Mouse (Mus musculus): ENCODE results near the gene Sars. TPM values are rescaled to one million over a fixed set of nuclear protein-coding genes. Genes with fewer than 3 reads are reported as not detected.

Gene Sars
- total and polyA plus RNA-seq, 3 experiments: 373 to 394 (median 377) TPM

GRCm38 (mm10) chr3:108392299-108392698 lies 52.7 kb downstream of the Sars start:
- Histone ChIP-seq H3K79me2 (replicated peaks; ENCODE audit: control insufficient read depth, extremely low read depth, insufficient read depth, poor library complexity, severe bottlenecking) (no peaks in the 10 kb centered on the region), H3K4me1 (ENCODE audit: control insufficient read depth in 1 of 2, insufficient read depth in 2 of 2) (peaks cover 8 to 17% of the 10 kb centered on the region in 2 experiments; a peak in 3 of 4 replicates), H3K4me2 (ENCODE audit: insufficient read depth, low read depth, poor library complexity, severe bottlenecking) (no peak overlapping the region), H3K4me3 (replicated peaks in 1 of 3; ENCODE audit: low read depth in 2 of 3, low read length in 2 of 3, poor library complexity in 1 of 3) (no peak overlapping the region), H3K9me3 (replicated peaks; ENCODE audit: low read length) (no peaks in the 10 kb centered on the region), H3K27ac (ENCODE audit: insufficient read depth, low read depth) (no peak overlapping the region), H3K9ac (ENCODE audit: insufficient read depth, low read depth) (no peak overlapping the region), H3K27me3 (replicated peaks) (peaks cover 45% of the 10 kb centered on the region), H3K36me3 (replicated peaks in 1 of 2; ENCODE audit: control insufficient read depth in 1 of 2, insufficient read depth in 1 of 2, low read length in 1 of 2) (peaks cover 5 to 15% of the 10 kb centered on the region in 2 experiments)
- DNase-seq (ENCODE audit: extremely low read depth): no peak
- in situ Hi-C loops (cut with MboI; ENCODE audit: low pct_ligation_motif_present, low pct_unique_long_range_greater_than_20kb, low sequenced_read_pairs) (no loop called here), dilution Hi-C loops (cut with MboI; ENCODE audit: extremely low pct_ligation_motif_present, extremely low pct_unique_long_range_greater_than_20kb, low sequenced_read_pairs) (no loop called here)
- no peak for TF ChIP-seq PAX5 (IDR thresholded peaks at IDR 0.05; ENCODE audit: low read length)
- no peak for TF ChIP-seq ZNF384 (IDR thresholded peaks at IDR 0.05; ENCODE audit: low read depth, low read length)
- no peak for TF ChIP-seq RCOR1 (conservative IDR thresholded peaks at IDR 0.05; ENCODE audit: low read depth, low read length)
- no peak for TF ChIP-seq KAT2A (IDR thresholded peaks at IDR 0.05; ENCODE audit: insufficient replicate concordance, low read length)
- no peak for TF ChIP-seq RAD21 (IDR thresholded peaks at IDR 0.05; ENCODE audit: low read depth, low read length)
- TF ChIP-seq JUND (conservative IDR thresholded peaks at IDR 0.05; ENCODE audit: low read depth, low read length): no peak
- no peak for TF ChIP-seq USF2 (conservative IDR thresholded peaks at IDR 0.05; ENCODE audit: low read depth, low read length)
- TF ChIP-seq MAFK (IDR thresholded peaks at IDR 0.05; ENCODE audit: insufficient replicate concordance, low read length): no peak
- TF ChIP-seq NRF1 (IDR thresholded peaks at IDR 0.05; ENCODE audit: low read depth, low read length): no peak
- TF ChIP-seq MYC (IDR thresholded peaks at IDR 0.05; ENCODE audit: low read depth, low read length): no peak
- no peak for TF ChIP-seq UBTF (IDR thresholded peaks at IDR 0.05; ENCODE audit: low read depth, low read length)
- TF ChIP-seq ETS1 (conservative IDR thresholded peaks at IDR 0.05; ENCODE audit: low read depth, low read length): no peak
- no peak for TF ChIP-seq HCFC1 (IDR thresholded peaks at IDR 0.05; ENCODE audit: low read depth, low read length)
- no peak for TF ChIP-seq JUN (IDR thresholded peaks at IDR 0.05; ENCODE audit: insufficient read depth, low read depth, low read length)
- TF ChIP-seq POLR2AphosphoS2 (IDR thresholded peaks at IDR 0.05; ENCODE audit: low read depth, low read length): no peak

GRCm38 (mm10) chr3:108389111-108389545 lies 55.9 kb downstream of the Sars start:
- no peak overlapping the region for H3K27ac ChIP-seq (ENCODE audit: insufficient read depth, low read depth)
- no peak overlapping the region for H3K4me2 ChIP-seq (ENCODE audit: insufficient read depth, low read depth, poor library complexity, severe bottlenecking)
- peaks cover 22 to 38% of the 10 kb centered on the region in 2 experiments for H3K36me3 ChIP-seq (replicated peaks in 1 of 2; ENCODE audit: control insufficient read depth in 1 of 2, insufficient read depth in 1 of 2, low read length in 1 of 2)
- peaks cover 13% of the 10 kb centered on the region for H3K27me3 ChIP-seq (replicated peaks)
- dilution Hi-C loops (cut with MboI; ENCODE audit: extremely low pct_ligation_motif_present, extremely low pct_unique_long_range_greater_than_20kb, low sequenced_read_pairs): no loop called here
- peaks cover 5 to 37% of the 10 kb centered on the region in 2 experiments; a peak in 3 of 4 replicates for H3K4me1 ChIP-seq (ENCODE audit: control insufficient read depth in 1 of 2, insufficient read depth in 2 of 2)
- H3K4me3 ChIP-seq (replicated peaks in 1 of 3; ENCODE audit: low read depth in 2 of 3, low read length in 2 of 3, poor library complexity in 1 of 3): no peak overlapping the region
- in situ Hi-C loops (cut with MboI; ENCODE audit: low pct_ligation_motif_present, low pct_unique_long_range_greater_than_20kb, low sequenced_read_pairs): loop anchor here (5.0 to 10.0 kb wide), 2 partner anchors 112 to 224 kb away; no protein-coding TSS in a partner anchor
- H3K79me2 ChIP-seq (replicated peaks; ENCODE audit: control insufficient read depth, extremely low read depth, insufficient read depth, poor library complexity, severe bottlenecking): peaks cover 8% of the 10 kb centered on the region; the same call in 1 of the 2 replicates
- no peaks in the 10 kb centered on the region for H3K9me3 ChIP-seq (replicated peaks; ENCODE audit: low read length)
- H3K9ac ChIP-seq (ENCODE audit: insufficient read depth, low read depth): no peak overlapping the region
- peak; percentile 97 for DNase-seq (ENCODE audit: extremely low read depth)
- TF ChIP-seq MAFK (IDR thresholded peaks at IDR 0.05; ENCODE audit: insufficient replicate concordance, low read length) (no peak), MEF2A (IDR thresholded peaks at IDR 0.05; ENCODE audit: borderline replicate concordance, low read depth, low read length) (peak; percentile 59; the same call in 1 of the 2 replicates), EP300 (IDR thresholded peaks at IDR 0.05; ENCODE audit: low read length) (no peak), ZNF384 (IDR thresholded peaks at IDR 0.05; ENCODE audit: low read depth, low read length) (no peak), GABPA (IDR thresholded peaks at IDR 0.05; ENCODE audit: insufficient replicate concordance, low read depth, low read length) (no peak), IRF4 (IDR thresholded peaks at IDR 0.05; ENCODE audit: low read depth, low read length) (peak; percentile 71; the same call in 1 of the 2 replicates), POLR2A (IDR thresholded peaks at IDR 0.05; ENCODE audit: low read depth, low read length) (0 out of 2 replicates have a peak, but pooled peaks have one; percentile 31), E2F4 (IDR thresholded peaks at IDR 0.05; ENCODE audit: insufficient replicate concordance, low read depth, low read length) (no peak), ZKSCAN1 (IDR thresholded peaks at IDR 0.05; ENCODE audit: borderline replicate concordance, low read depth, low read length) (no peak), CHD2 (IDR thresholded peaks at IDR 0.05; ENCODE audit: low read length) (peak; percentile 25; the same call in 1 of the 2 replicates), NELFE (IDR thresholded peaks at IDR 0.05; ENCODE audit: low read depth, low read length) (peak; percentile 36; the same call in 1 of the 2 replicates), JUND (conservative IDR thresholded peaks at IDR 0.05; ENCODE audit: low read depth, low read length) (0 out of 2 replicates have a peak, but pooled peaks have one; percentile 13), RCOR1 (conservative IDR thresholded peaks at IDR 0.05; ENCODE audit: low read depth, low read length) (no peak), SMC3 (IDR thresholded peaks at IDR 0.05; ENCODE audit: low read depth, low read length) (peak; percentile 92), BHLHE40 (IDR thresholded peaks at IDR 0.05; ENCODE audit: low read depth, low read length) (no peak), SIN3A (IDR thresholded peaks at IDR 0.05; ENCODE audit: low read length) (peak; percentile 52; the same call in 1 of the 2 replicates), MAX (IDR thresholded peaks at IDR 0.05; ENCODE audit: low read length) (no peak), RAD21 (IDR thresholded peaks at IDR 0.05; ENCODE audit: low read depth, low read length) (peak; percentile 83), ELF1 (IDR thresholded peaks at IDR 0.05; ENCODE audit: low read depth, low read length) (peak; percentile 37; the same call in 1 of the 2 replicates), MXI1 (IDR thresholded peaks at IDR 0.05; ENCODE audit: low read depth, low read length) (no peak), KAT2A (IDR thresholded peaks at IDR 0.05; ENCODE audit: insufficient replicate concordance, low read length) (no peak), TBP (conservative IDR thresholded peaks at IDR 0.05; ENCODE audit: low read depth, low read length) (no peak), CTCF (conservative IDR thresholded peaks at IDR 0.05 in 1 of 2, IDR thresholded peaks at IDR 0.05 in 1 of 2; ENCODE audit: low read depth in 2 of 2, low read length in 2 of 2) (peak; percentile 88 to 99)

Measured in CH12.LX (cell line).